Mouse (Mus musculus) testis, adult 2 months (tissue): ENCODE data around the gene Dazap1.

Experiments used
- CTCF ChIP-seq: fragments of 200-500 bp; IDR thresholded peaks from 2 replicates; pipeline ENCODE4 v1.5.1; 2012; ENCODE audit warnings: low read depth, mild to moderate bottlenecking, inconsistent platforms, low read length, moderate library complexity; ENCODE audit not compliant: control insufficient read depth, insufficient read depth, insufficient replicate concordance
- POLR2A ChIP-seq: fragments of 200-500 bp; IDR thresholded peaks from 2 replicates; pipeline ENCODE4 v1.6.1; 2012; ENCODE audit warnings: low read depth, mild to moderate bottlenecking, inconsistent platforms, low read length, moderate library complexity; ENCODE audit not compliant: control insufficient read depth

DNA sequence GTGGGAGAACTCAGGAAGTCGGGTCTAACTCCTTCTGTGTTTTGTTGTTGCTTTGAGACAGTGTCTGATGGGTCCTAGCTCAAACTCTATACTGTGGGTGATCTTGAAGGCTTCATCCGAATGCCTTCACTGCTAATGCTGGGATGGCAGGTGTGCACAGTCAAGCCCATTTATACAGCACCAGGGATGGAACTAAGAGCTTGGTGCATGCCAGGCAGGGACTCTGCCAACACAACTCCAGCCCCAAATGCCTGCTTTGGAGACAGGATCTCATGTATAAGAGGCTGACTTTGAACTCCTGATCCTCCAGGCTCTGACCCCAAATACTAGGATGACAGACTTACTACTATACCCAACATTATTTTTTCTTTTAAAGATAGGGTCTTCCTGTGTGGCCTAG lies 11.2 kb upstream of the Dazap1 start:
- TF ChIP-seq CTCF (no peak), POLR2A (no peak)
